Mouse (Mus musculus) kidney, postnatal 0 days (tissue): ENCODE results near the gene Slc27a4. TPM values are rescaled to one million over a fixed set of nuclear protein-coding genes. Genes with fewer than 3 reads are reported as not detected.
A peak's percentile ranks its signal among the peaks of the same experiment; 100 is the strongest.

Source experiments
- ATAC-seq: fragments of 200-750 bp; cut with Nextera tagmentation; replicated peaks from 2 replicates; pipeline ENCODE4 v1.8.0; 2017; ENCODE audit warnings: low read depth, moderate number of reproducible peaks, moderate TSS enrichment, moderate library complexity; ENCODE audit not compliant: low FRiP score
- DNase-seq: peaks from one replicate; pipeline ENCODE4 v3.0.0-alpha.2; 2016; ENCODE audit warnings: low spot score
- H3K27ac ChIP-seq: fragments of 300-500 bp; sonication (generic); 2 replicates; pipeline ENCODE4 v1.5.1; 2014; ENCODE audit warnings: mild to moderate bottlenecking
- H3K27me3 ChIP-seq: fragments of 300-500 bp; sonication (generic); 2 replicates; pipeline ENCODE4 v1.6.1; 2014; ENCODE audit warnings: low read length, mixed read lengths; ENCODE audit not compliant: insufficient read depth
- H3K36me3 ChIP-seq: fragments of 300-500 bp; sonication (generic); 2 replicates; pipeline ENCODE4 v1.6.1; 2014; ENCODE audit warnings: low read length, mixed read lengths; ENCODE audit not compliant: insufficient read depth
- H3K4me1 ChIP-seq: fragments of 300-500 bp; sonication (generic); replicated peaks from 2 replicates; pipeline ENCODE4 v1.6.1; 2014; ENCODE audit warnings: antibody characterized with exemption, low read length, mixed read lengths; ENCODE audit not compliant: insufficient read depth
- H3K4me2 ChIP-seq: fragments of 300-500 bp; sonication (generic); 2 replicates; pipeline ENCODE4 v1.6.1; 2014; ENCODE audit warnings: mild to moderate bottlenecking, low read length, moderate library complexity, mixed read lengths
- H3K4me3 ChIP-seq: fragments of 300-500 bp; sonication (generic); replicated peaks from 2 replicates; pipeline ENCODE4 v1.5.1; 2014; ENCODE audit warnings: low read depth, low read length
- H3K9ac ChIP-seq: fragments of 300-500 bp; sonication (generic); 2 replicates; pipeline ENCODE4 v1.6.1; 2014; ENCODE audit warnings: low read depth, low read length
- H3K9me3 ChIP-seq: fragments of 300-500 bp; sonication (generic); replicated peaks from 2 replicates; pipeline ENCODE4 v1.6.1; 2016; ENCODE audit warnings: low read length, inconsistent platforms, mixed read lengths
- CTCF ChIP-seq: IDR thresholded peaks from 2 replicates; pipeline ENCODE4 v1.5.1; 2016; ENCODE audit warnings: antibody characterized with exemption, low read depth, mild to moderate bottlenecking, moderate library complexity
- WGBS: fragments of 180-500 bp; shearing (Covaris S2); extraction: QIAGEN DNeasy Blood & Tissue Kit; methylation state at CpG from one replicate; pipeline ENCODE4 v1.1.7; 2014; 5-methylcytosine and 5-hydroxymethylcytosine counted together
- polyA plus RNA-seq: library from polyadenylated mRNA; unstranded; fragments of >200 nt; fragmentation: Nextera tagmentation; extraction: Ambion mirVana; gene quantifications from 2 replicates; pipeline ENCODE4 v1.2.1, GENCODE M21; 2015

Slc27a4 gene
- polyA plus RNA-seq, 1 experiment from 2014 or later, result 15.0 TPM

DNA sequence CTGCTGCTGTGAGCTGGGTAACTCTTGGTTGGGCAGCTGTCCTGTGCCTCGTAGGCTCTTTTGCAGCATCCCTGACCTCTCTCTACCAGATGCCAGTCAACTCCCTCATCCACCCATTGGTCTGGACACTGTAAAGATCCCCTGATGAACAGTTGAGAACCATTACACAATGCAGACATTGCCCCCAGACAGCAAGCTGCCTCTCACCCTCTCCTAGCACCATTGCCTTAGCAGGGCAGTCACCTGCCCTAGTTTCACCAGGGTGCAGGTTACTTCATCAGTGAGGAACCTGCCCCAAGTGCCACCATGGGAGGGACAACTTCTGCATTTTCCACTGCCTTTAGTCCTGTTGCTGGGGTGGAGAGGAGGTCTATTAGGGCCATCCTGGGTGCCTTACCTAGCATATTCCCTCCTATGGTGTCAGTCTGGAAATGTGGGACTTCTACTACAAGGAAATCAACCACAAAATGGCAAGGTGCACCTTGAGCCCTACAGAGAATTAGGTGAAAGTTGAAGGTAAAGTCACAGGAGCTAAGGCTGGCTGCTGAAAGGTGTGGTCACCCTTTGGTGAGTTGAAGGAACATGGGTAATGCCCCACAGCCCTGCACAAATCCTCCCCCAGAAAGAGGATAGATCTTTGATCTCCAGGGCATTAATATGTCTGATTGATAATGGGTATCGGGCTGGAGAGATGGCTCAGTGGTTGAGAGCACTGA, 9.5 kb upstream of the Slc27a4 start:
- no peak overlapping the region for H3K9ac ChIP-seq
- H3K9me3 ChIP-seq, result no peaks in the 10 kb centered on the region
- H3K36me3 ChIP-seq, result peaks cover 19% of the 10 kb centered on the region
- no peak for TF ChIP-seq CTCF
- no peaks in the 10 kb centered on the region for H3K27me3 ChIP-seq
- no peak for ATAC-seq
- WGBS, result 91% methylated on average over 2 of the region's 2 CpGs
- H3K4me1 ChIP-seq, result no peaks in the 10 kb centered on the region
- H3K4me2 ChIP-seq, result no peak overlapping the region
- no peak overlapping the region for H3K27ac ChIP-seq
- no peak for DNase-seq
- H3K4me3 ChIP-seq, result no peak overlapping the region

DNA sequence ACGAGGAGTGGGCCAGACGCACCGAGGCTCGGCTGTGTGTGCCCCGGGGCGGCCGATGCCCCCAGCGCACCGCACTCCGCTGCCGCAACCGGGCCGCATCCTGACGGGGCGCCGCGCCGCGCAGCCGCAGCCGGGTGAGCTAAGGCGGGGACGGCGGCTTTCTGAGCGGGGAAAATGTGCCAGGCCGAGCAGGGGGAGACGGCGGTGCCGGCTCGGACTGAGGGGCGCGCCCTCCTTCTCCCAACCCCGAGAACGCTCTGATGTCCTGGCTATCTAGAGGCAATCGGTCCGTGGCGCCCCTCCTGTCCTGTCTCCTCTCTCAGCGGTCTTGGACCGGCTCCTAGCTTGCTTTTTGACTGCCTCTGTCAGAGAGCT, 380 bp downstream of the Slc27a4 start:
- DNase-seq (peak; percentile 29), ATAC-seq (peak; percentile 10; the same call in 1 of the 2 replicates)
- Histone ChIP-seq H3K27ac (peak overlapping the region; percentile 66), H3K9ac (peak overlapping the region; percentile 88), H3K4me2 (peak overlapping the region; percentile 94), H3K4me1 (peaks cover 9% of the 10 kb centered on the region; the same call in 1 of the 2 replicates), H3K27me3 (no peaks in the 10 kb centered on the region), H3K9me3 (no peaks in the 10 kb centered on the region), H3K36me3 (peaks cover 24% of the 10 kb centered on the region), H3K4me3 (peak overlapping the region; percentile 88)
- TF ChIP-seq CTCF, result no peak
- under 1% methylated on average over 39 of the region's 39 CpGs for WGBS

GRCm38 (mm10) chr2:29803400-29803831, 982 bp downstream of the Slc27a4 start:
- Histone ChIP-seq H3K4me1 (peaks cover 9% of the 10 kb centered on the region; the same call in 1 of the 2 replicates), H3K36me3 (peaks cover 30% of the 10 kb centered on the region), H3K9ac (peak overlapping the region; percentile 88), H3K4me2 (peak overlapping the region; percentile 94), H3K4me3 (peak overlapping the region; percentile 88), H3K27ac (no peak overlapping the region), H3K9me3 (no peaks in the 10 kb centered on the region), H3K27me3 (no peaks in the 10 kb centered on the region)
- peak; percentile 58 for TF ChIP-seq CTCF
- ATAC-seq (0 out of 2 replicates have a peak, but pooled peaks have one; percentile 23), DNase-seq (peak; percentile 52)
- WGBS, result 17% methylated on average over 6 of the region's 6 CpGs

- WGBS, result 81% methylated on average over 11 of the region's 11 CpGs
- ATAC-seq (no peak), DNase-seq (no peak)
- no peak for TF ChIP-seq CTCF
- Histone ChIP-seq H3K27ac (no peak overlapping the region), H3K9me3 (no peaks in the 10 kb centered on the region), H3K36me3 (0 out of 2 replicates have a peak, but pooled peaks cover 31% of the 10 kb centered on the region), H3K4me2 (no peak overlapping the region), H3K4me3 (no peak overlapping the region), H3K9ac (no peak overlapping the region), H3K4me1 (0 out of 2 replicates have a peak, but pooled peaks cover 5% of the 10 kb centered on the region), H3K27me3 (no peaks in the 10 kb centered on the region)
Measured at GRCm38 (mm10) chr2:29815678-29816371, 13.4 kb downstream of the Slc27a4 start.

- DNase-seq, result peak; percentile 91
- TF ChIP-seq CTCF, result peak; percentile 86
- Histone ChIP-seq H3K9ac (no peak overlapping the region), H3K9me3 (no peaks in the 10 kb centered on the region), H3K4me3 (no peak overlapping the region), H3K4me2 (peak overlapping the region; percentile 37; the same call in 1 of the 2 replicates), H3K27me3 (no peaks in the 10 kb centered on the region), H3K36me3 (0 out of 2 replicates have a peak, but pooled peaks cover 23% of the 10 kb centered on the region), H3K27ac (no peak overlapping the region; the same call in 1 of the 2 replicates), H3K4me1 (0 out of 2 replicates have a peak, but pooled peaks cover 5% of the 10 kb centered on the region)
- WGBS, result 26% methylated on average over 8 of the region's 8 CpGs
- ATAC-seq, result peak; percentile 29
Measured at GRCm38 (mm10) chr2:29817426-29818232, 15.2 kb downstream of the Slc27a4 start.

DNA sequence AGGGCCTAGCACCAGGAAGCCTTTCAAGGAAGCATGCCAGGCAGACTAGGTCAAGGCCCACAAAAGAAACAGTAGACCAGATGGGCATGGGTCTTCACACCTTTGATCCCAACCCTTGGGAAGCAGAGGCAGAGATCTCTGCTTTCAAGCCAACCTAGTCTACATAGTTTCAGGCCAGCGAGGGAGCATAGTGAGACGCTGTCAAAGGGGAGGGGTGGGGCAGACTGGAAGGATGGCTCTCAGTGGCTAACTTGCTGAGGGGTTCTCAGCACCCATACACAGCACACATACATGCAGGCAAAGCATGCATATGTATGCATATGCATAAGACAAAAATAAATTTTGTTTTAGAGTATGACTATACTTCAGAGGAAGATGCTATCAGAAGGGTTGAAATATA, 16.9 kb downstream of the Slc27a4 start:
- 0 out of 2 replicates have a peak, but pooled peaks cover 16% of the 10 kb centered on the region for H3K36me3 ChIP-seq
- no peak for TF ChIP-seq CTCF
- no peaks in the 10 kb centered on the region for H3K27me3 ChIP-seq
- H3K4me1 ChIP-seq, result 0 out of 2 replicates have a peak, but pooled peaks cover 5% of the 10 kb centered on the region
- no peak for DNase-seq
- no peak overlapping the region for H3K9ac ChIP-seq
- peak overlapping the region; percentile 50 for H3K4me2 ChIP-seq
- ATAC-seq, result no peak
- peak overlapping the region; percentile 87 for H3K27ac ChIP-seq
- WGBS, result 7% methylated on average over 2 of the region's 2 CpGs
- H3K9me3 ChIP-seq, result no peaks in the 10 kb centered on the region
- no peak overlapping the region for H3K4me3 ChIP-seq
